ENCODE assay signal across 23 mouse cellular contexts in the genomic region with DNA sequence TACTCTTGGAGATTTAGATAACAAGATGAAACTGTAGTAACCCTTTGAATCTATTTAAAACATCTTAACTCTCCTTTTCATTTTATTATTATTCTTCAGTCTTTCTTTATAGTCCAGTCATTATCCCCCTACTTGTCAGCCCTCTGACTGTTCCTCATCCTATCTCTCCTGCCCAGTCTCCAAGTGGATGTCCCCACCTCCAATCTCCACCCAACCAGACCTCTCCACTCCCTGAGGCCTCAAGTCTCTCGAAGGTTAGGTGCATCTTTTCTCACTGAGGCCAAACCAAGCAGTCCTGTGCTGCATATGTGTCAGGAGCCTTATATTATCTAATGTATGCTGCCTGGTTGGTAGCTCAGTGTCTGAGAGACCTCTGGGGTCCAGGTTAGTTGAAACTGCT.
DNase-seq lines count a peak whose midpoint lies in the region; ATAC-seq lines count a peak whose summit lies in the region.
"Had no signal": no experiment of that assay in that cellular context is flagged by ENCODE, and none has a peak within 500 bp of the region (broad histone marks: within the 10 kb centered on the region; RNA-seq: fewer than 3 reads in every experiment).

No protein-coding gene starts in this region.

- H3K9me3 ChIP-seq in liver, embryonic 12.5 days (replicated peaks) = no peaks in the 10 kb centered on the region
- no peaks in the 10 kb centered on the region for H3K9me3 ChIP-seq in liver, embryonic 16.5 days (replicated peaks; ENCODE audit: control insufficient read depth, low read length)
- H3K9me3 ChIP-seq: embryonic facial prominence, embryonic 15.5 days; heart, embryonic 15.5 days; hindbrain, embryonic 10.5 days; hindbrain, embryonic 15.5 days had no signal

- no peaks in the 10 kb centered on the region for H3K4me1 ChIP-seq in liver, embryonic 12.5 days
- H3K4me1 ChIP-seq in liver, embryonic 16.5 days (ENCODE audit: control insufficient read depth, low read depth, low read length) = no peaks in the 10 kb centered on the region
- H3K4me1 ChIP-seq: embryonic facial prominence, embryonic 15.5 days; forebrain, embryonic 10.5 days; heart, embryonic 15.5 days; hindbrain, embryonic 10.5 days; hindbrain, embryonic 15.5 days had no signal

- H3K9ac ChIP-seq in liver, embryonic 12.5 days = no peak overlapping the region
- no peak overlapping the region for H3K9ac ChIP-seq in liver, embryonic 16.5 days (ENCODE audit: low read depth, low read length)
- H3K9ac ChIP-seq: embryonic facial prominence, embryonic 15.5 days; heart, embryonic 15.5 days; hindbrain, embryonic 15.5 days had no signal

- H3K4me2 ChIP-seq in liver, embryonic 12.5 days = no peak overlapping the region
- H3K4me2 ChIP-seq in liver, embryonic 16.5 days (ENCODE audit: low read depth, low read length) = no peak overlapping the region
- H3K4me2 ChIP-seq: embryonic facial prominence, embryonic 15.5 days; heart, embryonic 11.5 days; heart, embryonic 15.5 days; hindbrain, embryonic 15.5 days had no signal

- H3K27me3 ChIP-seq in liver, embryonic 12.5 days (replicated peaks) = no peaks in the 10 kb centered on the region
- H3K27me3 ChIP-seq in liver, embryonic 16.5 days (ENCODE audit: control insufficient read depth, insufficient read depth, low read depth, low read length) = no peaks in the 10 kb centered on the region
- H3K27me3 ChIP-seq: embryonic facial prominence, embryonic 15.5 days; heart, embryonic 15.5 days; hindbrain, embryonic 15.5 days had no signal

- DNase-seq in c-Kit-positive CD71-positive TER-119-negative erythroid progenitor cells, embryonic 14.5 days (ENCODE audit: low read depth) = peak; percentile 4
- no peak for DNase-seq in thymus, adult 18-20 months
- DNase-seq in heart, postnatal 25 days (ENCODE audit: low spot score) = no peak
- DNase-seq in gastrocnemius, postnatal 25 days = no peak
- DNase-seq: adrenal gland, adult 8-10 months; adrenal gland, postnatal 36 days; cerebellum, adult 18-20 months; cerebellum, adult 9-11 months; cerebellum, postnatal 36 days; embryo, embryonic 11 days; gastrocnemius, postnatal 10 days; heart, adult 2 months; heart, postnatal 14 days had no signal

- WGBS in liver, embryonic 12.5 days (ENCODE audit: insufficient replicate concordance) = 27% methylated on average over 1 of the region's 1 CpGs
- 10% methylated on average over 1 of the region's 1 CpGs for WGBS in liver, embryonic 16.5 days (ENCODE audit: insufficient replicate concordance)

- no peak overlapping the region for H3K27ac ChIP-seq in liver, embryonic 12.5 days
- H3K27ac ChIP-seq in liver, embryonic 16.5 days (ENCODE audit: low read length) = no peak overlapping the region
- H3K27ac ChIP-seq: embryonic facial prominence, embryonic 15.5 days; forebrain, embryonic 10.5 days; heart, adult 2 months; heart, embryonic 15.5 days; hindbrain, embryonic 10.5 days; hindbrain, embryonic 15.5 days had no signal

- ATAC-seq in liver, embryonic 12.5 days = peak; percentile 87
- ATAC-seq in liver, embryonic 16.5 days (ENCODE audit: low read depth) = peak; percentile 83
- ATAC-seq: forebrain, embryonic 14.5 days had no signal

- no peaks in the 10 kb centered on the region for H3K36me3 ChIP-seq in liver, embryonic 12.5 days
- no peaks in the 10 kb centered on the region for H3K36me3 ChIP-seq in liver, embryonic 16.5 days (ENCODE audit: control insufficient read depth, insufficient read depth)
- H3K36me3 ChIP-seq: embryonic facial prominence, embryonic 15.5 days; forebrain, embryonic 10.5 days; heart, embryonic 15.5 days; hindbrain, embryonic 10.5 days; hindbrain, embryonic 15.5 days had no signal

- H3K4me3 ChIP-seq in liver, embryonic 12.5 days = no peak overlapping the region
- no peak overlapping the region for H3K4me3 ChIP-seq in liver, embryonic 16.5 days (ENCODE audit: low read depth, low read length)
- H3K4me3 ChIP-seq: embryonic facial prominence, embryonic 15.5 days; erythroblast, embryonic 14.5 days; forebrain, embryonic 10.5 days; heart, adult 2 months; heart, embryonic 15.5 days; hindbrain, embryonic 10.5 days; hindbrain, embryonic 15.5 days had no signal

- intact Hi-C loops in heart, postnatal 25 days (cut with DNase I) = no loop called here
